Mouse (Mus musculus) heart, embryonic 13.5 days (tissue): ENCODE results near the gene Hcn4. TPM values are rescaled to one million over a fixed set of nuclear protein-coding genes. Genes with fewer than 3 reads are reported as not detected.

Experiments
- ATAC-seq: fragments of 200-750 bp; cut with Nextera tagmentation; 2 replicates; pipeline ENCODE4 v1.8.0; 2017; ENCODE audit warnings: moderate TSS enrichment; ENCODE audit not compliant: insufficient number of reproducible peaks, low FRiP score, low TSS enrichment; ENCODE audit errors: extremely low read depth
- H3K27ac ChIP-seq: fragments of 300-500 bp; sonication (generic); replicated peaks from 2 replicates; pipeline ENCODE4 v1.5.1; 2015; ENCODE audit warnings: moderate library complexity, mild to moderate bottlenecking, inconsistent platforms
- H3K27me3 ChIP-seq: fragments of 300-500 bp; sonication (generic); replicated peaks from 2 replicates; pipeline ENCODE4 v1.6.1; 2015; ENCODE audit warnings: mild to moderate bottlenecking, inconsistent platforms
- H3K36me3 ChIP-seq: fragments of 300-500 bp; sonication (generic); 2 replicates; pipeline ENCODE4 v1.6.1; 2015; ENCODE audit warnings: mild to moderate bottlenecking, inconsistent platforms
- H3K4me1 ChIP-seq: fragments of 300-500 bp; sonication (generic); 2 replicates; pipeline ENCODE4 v1.6.1; 2015; ENCODE audit warnings: inconsistent platforms
- H3K4me2 ChIP-seq: fragments of 300-500 bp; sonication (generic); 2 replicates; pipeline ENCODE4 v1.6.1; 2015; ENCODE audit warnings: inconsistent platforms, mild to moderate bottlenecking, moderate library complexity
- H3K4me3 ChIP-seq: fragments of 300-500 bp; sonication (generic); 2 replicates; pipeline ENCODE4 v1.5.1; 2015; ENCODE audit warnings: moderate library complexity, mild to moderate bottlenecking, inconsistent platforms
- H3K9ac ChIP-seq: fragments of 300-500 bp; sonication (generic); 2 replicates; pipeline ENCODE4 v1.6.1; 2015; ENCODE audit warnings: inconsistent platforms, mild to moderate bottlenecking, moderate library complexity
- H3K9me3 ChIP-seq: fragments of 300-500 bp; sonication (generic); 2 replicates; pipeline ENCODE4 v1.6.1; 2016; ENCODE audit warnings: inconsistent platforms
- WGBS: fragments of 180-500 bp; shearing (Covaris S2); methylation state at CpG from one replicate; pipeline ENCODE4 v1.1.7; 2015; ENCODE audit warnings: mixed read lengths; 5-methylcytosine and 5-hydroxymethylcytosine counted together
- polyA plus RNA-seq: library from polyadenylated mRNA; unstranded; fragments of >200 nt; fragmentation: Nextera tagmentation; extraction: Ambion mirVana; gene quantifications from 2 replicates; pipeline ENCODE4 v1.2.1, GENCODE M21; 2015

Hcn4 gene
- polyA plus RNA-seq, 1 experiment from 2014 or later: 1.8 TPM

DNA sequence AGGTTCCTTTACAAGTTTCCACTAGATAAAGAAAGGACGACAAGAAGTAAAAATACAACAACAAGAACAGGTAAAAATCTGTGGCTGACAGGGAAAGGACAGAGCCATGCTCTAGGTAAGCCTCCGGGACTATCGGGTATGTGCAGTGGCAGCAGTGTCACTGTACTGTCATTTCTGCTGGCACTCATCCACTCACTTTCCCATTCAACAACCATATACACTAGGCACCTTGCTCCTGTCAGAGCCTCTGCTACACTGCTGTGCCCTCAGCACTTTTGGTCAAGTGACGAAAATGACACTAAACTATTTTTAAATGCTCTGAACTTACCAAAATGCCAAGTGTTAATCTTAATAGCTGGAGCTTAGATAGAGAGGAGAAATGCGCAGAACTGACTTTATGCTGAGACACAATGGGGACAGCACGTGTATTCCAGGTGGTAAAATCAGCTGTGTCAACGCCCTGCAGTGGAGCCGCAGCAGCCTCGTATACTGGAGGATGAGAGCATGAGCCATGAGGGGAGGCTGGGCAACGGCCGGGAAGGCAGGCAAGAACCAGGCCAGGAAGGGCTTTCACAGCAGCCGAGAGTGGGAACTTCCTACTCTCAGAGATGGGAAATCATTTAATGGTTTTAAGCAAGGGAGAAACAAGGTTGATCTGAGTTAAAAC lies 66.7 kb downstream of the Hcn4 start:
- ATAC-seq: no peak; the same call in 1 of the 2 replicates
- no peaks in the 10 kb centered on the region; the same call in 1 of the 2 replicates for H3K9me3 ChIP-seq
- H3K36me3 ChIP-seq: peaks cover 73% of the 10 kb centered on the region
- H3K4me3 ChIP-seq: no peak overlapping the region
- peak overlapping the region; percentile 71 for H3K27ac ChIP-seq
- H3K4me2 ChIP-seq: no peak overlapping the region
- WGBS: 57% methylated on average over 12 of the region's 12 CpGs
- H3K27me3 ChIP-seq: no peaks in the 10 kb centered on the region
- H3K4me1 ChIP-seq: peaks cover 31% of the 10 kb centered on the region
- no peak overlapping the region for H3K9ac ChIP-seq

- WGBS: 67% methylated on average over 8 of the region's 8 CpGs
- peak overlapping the region; percentile 71 for H3K27ac ChIP-seq
- H3K4me2 ChIP-seq: no peak overlapping the region
- H3K27me3 ChIP-seq: no peaks in the 10 kb centered on the region
- peaks cover 31% of the 10 kb centered on the region for H3K4me1 ChIP-seq
- H3K9me3 ChIP-seq: no peaks in the 10 kb centered on the region; the same call in 1 of the 2 replicates
- no peak overlapping the region for H3K4me3 ChIP-seq
- no peak for ATAC-seq
- H3K9ac ChIP-seq: no peak overlapping the region
- peaks cover 71% of the 10 kb centered on the region for H3K36me3 ChIP-seq
Observed at GRCm38 (mm10) chr9:58890893-58891292, 67.7 kb downstream of the Hcn4 start.

DNA sequence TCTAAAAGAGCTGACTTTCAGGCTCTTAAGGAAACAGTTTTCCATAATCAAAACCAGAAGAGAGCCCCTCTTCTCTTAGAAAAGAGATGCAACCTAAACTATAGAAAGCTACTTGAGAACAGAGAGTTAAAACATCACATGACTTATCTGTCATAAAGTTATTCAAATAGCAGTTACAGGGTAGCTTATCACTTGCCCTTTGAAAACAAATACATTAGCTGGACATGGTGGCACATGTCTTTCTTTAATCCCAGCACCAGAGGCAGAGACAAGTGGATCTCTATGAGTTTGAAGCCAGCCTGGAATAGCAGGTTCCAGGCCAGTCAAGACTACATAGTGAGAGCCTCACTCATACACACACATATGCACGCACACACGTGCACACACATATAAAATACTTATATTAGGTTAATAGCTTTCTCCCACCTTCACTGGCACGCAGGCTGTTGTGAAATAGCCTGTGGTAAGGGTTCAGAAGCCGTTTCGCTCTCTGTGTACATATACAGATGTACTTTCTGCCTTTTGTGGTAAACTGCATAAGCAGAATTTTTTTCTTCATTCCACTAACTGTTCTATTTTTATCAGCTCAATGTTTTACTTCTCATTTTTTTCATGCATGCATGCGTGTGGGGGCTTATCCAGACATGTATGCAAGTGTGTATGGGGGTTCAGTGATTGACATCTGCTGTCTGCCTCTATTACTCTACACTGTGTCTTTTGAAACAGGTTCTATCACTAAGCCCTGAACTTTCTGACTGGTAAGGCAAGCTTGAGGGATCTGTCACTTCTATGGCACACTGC lies 68.8 kb downstream of the Hcn4 start:
- no peaks in the 10 kb centered on the region for H3K27me3 ChIP-seq
- no peak overlapping the region for H3K9ac ChIP-seq
- ATAC-seq: no peak
- H3K4me1 ChIP-seq: peaks cover 26% of the 10 kb centered on the region
- H3K27ac ChIP-seq: peak overlapping the region; percentile 28; the same call in 1 of the 2 replicates
- no peaks in the 10 kb centered on the region; the same call in 1 of the 2 replicates for H3K9me3 ChIP-seq
- peaks cover 67% of the 10 kb centered on the region for H3K36me3 ChIP-seq
- no peak overlapping the region for H3K4me3 ChIP-seq
- no peak overlapping the region for H3K4me2 ChIP-seq
- WGBS: 86% methylated on average over 6 of the region's 6 CpGs

GRCm38 (mm10) chr9:58899602-58900001 lies 76.4 kb downstream of the Hcn4 start:
- no peak overlapping the region for H3K27ac ChIP-seq
- no peak overlapping the region for H3K4me3 ChIP-seq
- peaks cover 3% of the 10 kb centered on the region; the same call in 1 of the 2 replicates for H3K4me1 ChIP-seq
- no peak for ATAC-seq
- H3K9me3 ChIP-seq: no peaks in the 10 kb centered on the region
- peaks cover 43% of the 10 kb centered on the region for H3K36me3 ChIP-seq
- no peak overlapping the region for H3K9ac ChIP-seq
- H3K27me3 ChIP-seq: no peaks in the 10 kb centered on the region
- H3K4me2 ChIP-seq: no peak overlapping the region

- H3K36me3 ChIP-seq: peaks cover 57% of the 10 kb centered on the region
- WGBS: 62% methylated on average over 6 of the region's 6 CpGs
- ATAC-seq: no peak
Observed at GRCm38 (mm10) chr9:58902869-58903585, 79.8 kb downstream of the Hcn4 start.

More at GRCm38 (mm10) chr9:58902869-58903585, 79.8 kb downstream of the Hcn4 start:
- H3K27me3 ChIP-seq: no peaks in the 10 kb centered on the region
- H3K4me1 ChIP-seq: no peaks in the 10 kb centered on the region; the same call in 1 of the 2 replicates
- H3K27ac ChIP-seq: no peak overlapping the region
- H3K9me3 ChIP-seq: no peaks in the 10 kb centered on the region
- H3K4me3 ChIP-seq: no peak overlapping the region
- H3K9ac ChIP-seq: no peak overlapping the region
- no peak overlapping the region for H3K4me2 ChIP-seq

Other genes starting within 250 kb of the Hcn4 start
- gene Nptn, start 241.2 kb upstream of the Hcn4 start, polyA plus RNA-seq: 119 and 124 TPM in 2 replicates
- gene Rec114, start 79.4 kb upstream of the Hcn4 start, polyA plus RNA-seq: 8.4 and 9.9 TPM in 2 replicates
- 22.4 and 23.1 TPM in 2 replicates for gene Neo1, start 213.0 kb downstream of the Hcn4 start, polyA plus RNA-seq